Mouse (Mus musculus) kidney, embryonic 15.5 days (tissue): ENCODE results near the gene Nup210. TPM values are rescaled to one million over a fixed set of nuclear protein-coding genes. Genes with fewer than 3 reads are reported as not detected.

Experiments
- ATAC-seq: fragments of 200-750 bp; cut with Nextera tagmentation; replicated peaks from 2 replicates; pipeline ENCODE4 v1.8.0; 2017; ENCODE audit warnings: moderate TSS enrichment; ENCODE audit not compliant: low FRiP score
- H3K27ac ChIP-seq: fragments of 300-500 bp; sonication (generic); 2 replicates; pipeline ENCODE4 v1.5.1; 2015; ENCODE audit warnings: mild to moderate bottlenecking, inconsistent platforms
- H3K27me3 ChIP-seq: fragments of 300-500 bp; sonication (generic); 2 replicates; pipeline ENCODE4 v1.6.1; 2015; ENCODE audit warnings: inconsistent platforms
- H3K36me3 ChIP-seq: fragments of 300-500 bp; sonication (generic); 2 replicates; pipeline ENCODE4 v1.6.1; 2015; ENCODE audit warnings: inconsistent platforms
- H3K4me1 ChIP-seq: fragments of 300-500 bp; sonication (generic); 2 replicates; pipeline ENCODE4 v1.6.1; 2015; ENCODE audit warnings: inconsistent platforms
- H3K4me2 ChIP-seq: fragments of 300-500 bp; sonication (generic); 2 replicates; pipeline ENCODE4 v1.6.1; 2015; ENCODE audit warnings: moderate library complexity, mild to moderate bottlenecking, inconsistent platforms
- H3K4me3 ChIP-seq: fragments of 300-500 bp; sonication (generic); replicated peaks from 2 replicates; pipeline ENCODE4 v1.5.1; 2015; ENCODE audit warnings: mild to moderate bottlenecking, inconsistent platforms
- H3K9ac ChIP-seq: fragments of 300-500 bp; sonication (generic); 2 replicates; pipeline ENCODE4 v1.6.1; 2015; ENCODE audit warnings: mild to moderate bottlenecking, inconsistent platforms
- H3K9me3 ChIP-seq: fragments of 300-500 bp; sonication (generic); replicated peaks from 2 replicates; pipeline ENCODE4 v1.6.1; 2016; ENCODE audit warnings: inconsistent platforms
- WGBS: fragments of 180-500 bp; shearing (Covaris S2); methylation state at CpG from one replicate; pipeline ENCODE4 v1.1.7; 2015; ENCODE audit warnings: mixed read lengths; 5-methylcytosine and 5-hydroxymethylcytosine counted together
- polyA plus RNA-seq: library from polyadenylated mRNA; unstranded; fragments of >200 nt; fragmentation: Nextera tagmentation; extraction: Ambion mirVana; gene quantifications from 2 replicates; pipeline ENCODE4 v1.2.1, GENCODE M21; 2015

Gene Nup210
- polyA plus RNA-seq, 1 experiment from 2014 or later, result 24.2 TPM

GRCm38 (mm10) chr6:91095072-91095601 lies 21.5 kb downstream of the Nup210 start:
- Histone ChIP-seq H3K9ac (no peak overlapping the region), H3K4me2 (no peak overlapping the region), H3K4me3 (no peak overlapping the region), H3K9me3 (no peaks in the 10 kb centered on the region), H3K36me3 (peaks cover 44% of the 10 kb centered on the region), H3K4me1 (peaks cover 4% of the 10 kb centered on the region; the same call in 1 of the 2 replicates), H3K27me3 (no peaks in the 10 kb centered on the region), H3K27ac (no peak overlapping the region)
- 94% methylated on average over 2 of the region's 2 CpGs for WGBS
- no peak for ATAC-seq

- Histone ChIP-seq H3K4me1 (0 out of 2 replicates have a peak, but pooled peaks cover 4% of the 10 kb centered on the region), H3K4me3 (no peak overlapping the region), H3K27ac (no peak overlapping the region), H3K27me3 (no peaks in the 10 kb centered on the region), H3K9ac (no peak overlapping the region), H3K4me2 (no peak overlapping the region), H3K9me3 (no peaks in the 10 kb centered on the region), H3K36me3 (peaks cover 53% of the 10 kb centered on the region)
- ATAC-seq, result no peak
- WGBS, result 62% methylated on average over 10 of the region's 10 CpGs
These were observed 24.3 kb downstream of the Nup210 start for GRCm38 (mm10) chr6:91092216-91092899.

GRCm38 (mm10) chr6:91085114-91085892 lies 31.3 kb downstream of the Nup210 start:
- Histone ChIP-seq H3K4me1 (no peaks in the 10 kb centered on the region), H3K27me3 (no peaks in the 10 kb centered on the region), H3K36me3 (peaks cover 28% of the 10 kb centered on the region), H3K4me2 (no peak overlapping the region), H3K4me3 (no peak overlapping the region), H3K9ac (no peak overlapping the region), H3K9me3 (no peaks in the 10 kb centered on the region), H3K27ac (no peak overlapping the region)
- WGBS, result 75% methylated on average over 5 of the region's 5 CpGs
- ATAC-seq, result no peak

- H3K27ac ChIP-seq, result no peak overlapping the region
- no peak for ATAC-seq
- H3K27me3 ChIP-seq, result no peaks in the 10 kb centered on the region
- peaks cover 25% of the 10 kb centered on the region for H3K36me3 ChIP-seq
- no peak overlapping the region for H3K4me3 ChIP-seq
- no peak overlapping the region for H3K4me2 ChIP-seq
- WGBS, result 19% methylated on average over 1 of the region's 1 CpGs
- H3K9ac ChIP-seq, result no peak overlapping the region
- no peaks in the 10 kb centered on the region for H3K9me3 ChIP-seq
- H3K4me1 ChIP-seq, result no peaks in the 10 kb centered on the region
These were observed 36.6 kb downstream of the Nup210 start for GRCm38 (mm10) chr6:91080033-91080432.

GRCm38 (mm10) chr6:91076249-91076648 lies 40.4 kb downstream of the Nup210 start:
- no peak overlapping the region for H3K4me2 ChIP-seq
- H3K4me1 ChIP-seq, result no peaks in the 10 kb centered on the region
- no peak overlapping the region for H3K27ac ChIP-seq
- no peak overlapping the region for H3K4me3 ChIP-seq
- H3K36me3 ChIP-seq, result peaks cover 38% of the 10 kb centered on the region
- no peak overlapping the region for H3K9ac ChIP-seq
- H3K9me3 ChIP-seq, result no peaks in the 10 kb centered on the region
- WGBS, result 74% methylated on average over 9 of the region's 9 CpGs
- H3K27me3 ChIP-seq, result no peaks in the 10 kb centered on the region
- no peak for ATAC-seq

GRCm38 (mm10) chr6:91068511-91068910 lies 48.1 kb downstream of the Nup210 start:
- no peak overlapping the region for H3K4me3 ChIP-seq
- no peak overlapping the region for H3K4me2 ChIP-seq
- no peak for ATAC-seq
- no peaks in the 10 kb centered on the region for H3K9me3 ChIP-seq
- H3K27me3 ChIP-seq, result no peaks in the 10 kb centered on the region
- no peaks in the 10 kb centered on the region for H3K4me1 ChIP-seq
- H3K9ac ChIP-seq, result no peak overlapping the region
- no peak overlapping the region for H3K27ac ChIP-seq
- peaks cover 31% of the 10 kb centered on the region for H3K36me3 ChIP-seq
- 52% methylated on average over 1 of the region's 1 CpGs for WGBS

- Histone ChIP-seq H3K9me3 (no peaks in the 10 kb centered on the region), H3K36me3 (peaks cover 19% of the 10 kb centered on the region; the same call in 1 of the 2 replicates), H3K27ac (no peak overlapping the region), H3K4me2 (no peak overlapping the region), H3K9ac (no peak overlapping the region), H3K4me1 (no peaks in the 10 kb centered on the region), H3K27me3 (no peaks in the 10 kb centered on the region), H3K4me3 (no peak overlapping the region)
- no peak for ATAC-seq
- WGBS, result 86% methylated on average over 3 of the region's 3 CpGs
These were observed 49.6 kb downstream of the Nup210 start for GRCm38 (mm10) chr6:91067048-91067447.

- WGBS, result 86% methylated on average over 2 of the region's 2 CpGs
- H3K4me3 ChIP-seq, result no peak overlapping the region
- no peak for ATAC-seq
These were observed 55.3 kb downstream of the Nup210 start for GRCm38 (mm10) chr6:91061296-91061695.

GRCm38 (mm10) chr6:91059711-91060110 lies 56.9 kb downstream of the Nup210 start:
- Histone ChIP-seq H3K4me2 (no peak overlapping the region), H3K36me3 (peaks cover 17% of the 10 kb centered on the region; the same call in 1 of the 2 replicates), H3K27me3 (no peaks in the 10 kb centered on the region), H3K4me3 (no peak overlapping the region), H3K27ac (no peak overlapping the region), H3K4me1 (peaks cover 4% of the 10 kb centered on the region; the same call in 1 of the 2 replicates), H3K9me3 (no peaks in the 10 kb centered on the region), H3K9ac (no peak overlapping the region)
- 35% methylated on average over 2 of the region's 2 CpGs for WGBS
- ATAC-seq, result 0 out of 2 replicates have a peak, but pooled peaks have one; percentile 33

More at GRCm38 (mm10) chr6:91061296-91061695, 55.3 kb downstream of the Nup210 start:
- no peak overlapping the region for H3K4me2 ChIP-seq
- H3K36me3 ChIP-seq, result peaks cover 18% of the 10 kb centered on the region; the same call in 1 of the 2 replicates
- H3K27me3 ChIP-seq, result no peaks in the 10 kb centered on the region
- H3K9ac ChIP-seq, result no peak overlapping the region
- H3K9me3 ChIP-seq, result no peaks in the 10 kb centered on the region
- no peak overlapping the region for H3K27ac ChIP-seq
- peaks cover 4% of the 10 kb centered on the region; the same call in 1 of the 2 replicates for H3K4me1 ChIP-seq

- H3K4me3 ChIP-seq, result no peak overlapping the region
- H3K9ac ChIP-seq, result no peak overlapping the region
- no peaks in the 10 kb centered on the region for H3K27me3 ChIP-seq
- H3K4me2 ChIP-seq, result no peak overlapping the region
- no peaks in the 10 kb centered on the region for H3K9me3 ChIP-seq
- peaks cover 4% of the 10 kb centered on the region; the same call in 1 of the 2 replicates for H3K4me1 ChIP-seq
- 87% methylated on average over 2 of the region's 2 CpGs for WGBS
- peaks cover 22% of the 10 kb centered on the region for H3K36me3 ChIP-seq
- ATAC-seq, result no peak
- H3K27ac ChIP-seq, result no peak overlapping the region
These were observed 58.6 kb downstream of the Nup210 start for GRCm38 (mm10) chr6:91057989-91058388.

- H3K4me3 ChIP-seq, result no peak overlapping the region
- H3K9me3 ChIP-seq, result no peaks in the 10 kb centered on the region
- H3K27ac ChIP-seq, result no peak overlapping the region
- no peak overlapping the region for H3K9ac ChIP-seq
- H3K36me3 ChIP-seq, result peaks cover 22% of the 10 kb centered on the region
- H3K4me1 ChIP-seq, result peaks cover 4% of the 10 kb centered on the region; the same call in 1 of the 2 replicates
- ATAC-seq, result no peak
- H3K27me3 ChIP-seq, result no peaks in the 10 kb centered on the region
- H3K4me2 ChIP-seq, result no peak overlapping the region
These were observed 60.3 kb downstream of the Nup210 start for GRCm38 (mm10) chr6:91056348-91056747.

GRCm38 (mm10) chr6:91052572-91052971 lies 64.1 kb downstream of the Nup210 start:
- Histone ChIP-seq H3K36me3 (peaks cover 21% of the 10 kb centered on the region), H3K9me3 (no peaks in the 10 kb centered on the region), H3K4me3 (no peak overlapping the region), H3K4me1 (peaks cover 4% of the 10 kb centered on the region; the same call in 1 of the 2 replicates), H3K27ac (no peak overlapping the region), H3K4me2 (no peak overlapping the region), H3K27me3 (no peaks in the 10 kb centered on the region), H3K9ac (no peak overlapping the region)
- no peak for ATAC-seq
- WGBS, result 95% methylated on average over 4 of the region's 4 CpGs
